Mouse (Mus musculus): ENCODE measurements around the gene Sfpq.

DNA sequence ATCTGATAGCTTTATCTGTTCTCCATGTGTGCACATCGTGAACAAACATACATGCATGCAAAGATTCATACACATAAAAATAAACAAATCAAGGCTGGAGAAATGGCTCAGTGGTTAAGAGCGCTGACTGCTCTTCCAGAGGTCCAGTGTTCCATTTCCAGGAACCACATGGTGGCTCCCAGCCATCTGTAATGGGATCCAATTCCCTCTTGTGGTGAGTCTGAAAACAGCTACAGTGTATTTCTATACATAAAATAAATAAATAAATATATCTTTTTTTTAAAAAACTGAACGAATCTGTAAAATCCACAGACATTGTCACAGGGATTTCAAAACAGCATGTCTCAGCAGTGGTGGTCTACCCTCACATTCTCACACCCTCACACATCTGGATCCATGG is 42.4 kb upstream of the Sfpq start:
- TF ChIP-seq POLR2A (IDR thresholded peaks at IDR 0.05; ENCODE audit: low read depth, low read length) (no peak), CTCF (IDR thresholded peaks at IDR 0.05; ENCODE audit: extremely low read depth, insufficient read depth, insufficient read length, insufficient replicate concordance) (no peak)
